Mouse (Mus musculus): ENCODE results near the gene Ppfibp2.

DNA sequence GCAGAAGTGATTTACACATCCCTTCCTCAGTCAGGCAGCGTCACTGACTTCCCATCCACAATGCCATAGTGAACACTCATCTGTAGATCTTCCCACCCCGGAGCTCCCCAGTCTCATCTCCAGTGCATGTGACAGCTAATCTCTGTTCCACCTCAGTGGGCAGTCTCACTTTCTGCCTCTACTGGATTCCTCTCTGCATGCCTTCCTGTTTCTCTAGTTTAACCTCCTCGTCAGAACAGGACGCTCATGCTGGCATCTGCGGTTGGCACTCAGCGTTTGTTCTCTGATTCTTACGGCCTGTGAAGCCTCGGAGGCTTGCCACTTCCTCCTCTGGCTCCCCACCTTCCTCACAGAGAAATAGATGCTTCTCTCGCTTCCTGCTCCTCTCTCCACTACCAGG lies 112.6 kb downstream of the Ppfibp2 start:
- TF ChIP-seq CTCF (conservative IDR thresholded peaks at IDR 0.05; ENCODE audit: insufficient read depth, insufficient read length, low read depth, low read length) (no peak), POLR2A (IDR thresholded peaks at IDR 0.05; ENCODE audit: low read depth, low read length) (no peak)
